ENCODE assay signal across 7 mouse cellular contexts in genomic region chr8:87746072-87746471, GRCm38 (mm10).
A peak's percentile ranks its signal among the peaks of the same experiment; 100 is the strongest.
DNase-seq lines count a peak whose midpoint lies in the region; ATAC-seq and TF ChIP-seq lines count a peak whose summit lies in the region.

No protein-coding gene starts in this region.

- peaks cover 31% of the 10 kb centered on the region for H3K4me1 ChIP-seq in embryonic facial prominence, embryonic 12.5 days
- H3K4me1 ChIP-seq in limb, embryonic 12.5 days (replicated peaks): peaks cover 76% of the 10 kb centered on the region
- H3K4me1 ChIP-seq in stomach, postnatal 0 days (replicated peaks; ENCODE audit: control insufficient read depth, insufficient read depth): peaks cover 5% of the 10 kb centered on the region; the same call in 1 of the 2 replicates

- H3K27me3 ChIP-seq in embryonic facial prominence, embryonic 12.5 days: no peaks in the 10 kb centered on the region
- H3K27me3 ChIP-seq in limb, embryonic 12.5 days: no peaks in the 10 kb centered on the region
- no peaks in the 10 kb centered on the region for H3K27me3 ChIP-seq in stomach, postnatal 0 days (ENCODE audit: control insufficient read depth, insufficient read depth, low read length)

- peak overlapping the region; percentile 24; the same call in 1 of the 2 replicates for H3K9ac ChIP-seq in embryonic facial prominence, embryonic 12.5 days
- no peak overlapping the region for H3K9ac ChIP-seq in limb, embryonic 12.5 days (replicated peaks)
- H3K9ac ChIP-seq in stomach, postnatal 0 days (ENCODE audit: low read length): peak overlapping the region; percentile 8; the same call in 1 of the 2 replicates

- H3K36me3 ChIP-seq in embryonic facial prominence, embryonic 12.5 days: no peaks in the 10 kb centered on the region
- no peaks in the 10 kb centered on the region for H3K36me3 ChIP-seq in limb, embryonic 12.5 days
- H3K36me3 ChIP-seq in stomach, postnatal 0 days (ENCODE audit: control insufficient read depth, insufficient read depth, low read length): no peaks in the 10 kb centered on the region

- H3K4me2 ChIP-seq in embryonic facial prominence, embryonic 12.5 days (replicated peaks): no peak overlapping the region
- H3K4me2 ChIP-seq in limb, embryonic 12.5 days: peak overlapping the region; percentile 13
- H3K4me2 ChIP-seq in stomach, postnatal 0 days (replicated peaks; ENCODE audit: low read depth): peak overlapping the region; percentile 17; the same call in 1 of the 2 replicates

- ATAC-seq in embryonic facial prominence, embryonic 12.5 days (ENCODE audit: insufficient number of reproducible peaks, insufficient read depth, low FRiP score, low TSS enrichment): no peak
- ATAC-seq in limb, embryonic 12.5 days (ENCODE audit: insufficient number of reproducible peaks, insufficient read depth, low FRiP score, low TSS enrichment, low read depth): peak; percentile 22; the same call in 1 of the 2 replicates
- ATAC-seq in stomach, postnatal 0 days (ENCODE audit: low FRiP score, low TSS enrichment): no peak

- intact Hi-C loops in heart, postnatal 36 days (cut with DNase I): loop anchor here (5.0 kb wide), 2 partner anchors 84 to 149 kb away; no protein-coding TSS in a partner anchor

- DNase-seq in cerebellum, adult 8-10 months: peak; percentile 30
- DNase-seq in heart, postnatal 36 days: peak; percentile 48 to 60
- no peak for DNase-seq in stomach, postnatal 0 days (ENCODE audit: low spot score)
- DNase-seq in spleen, adult 12 weeks (ENCODE audit: low spot score): no peak
- DNase-seq in liver: no peak

- 42% methylated on average over 14 of the region's 14 CpGs for WGBS in embryonic facial prominence, embryonic 12.5 days
- WGBS in limb, embryonic 12.5 days: 15% methylated on average over 14 of the region's 14 CpGs
- WGBS in stomach, postnatal 0 days: 42% methylated on average over 14 of the region's 14 CpGs

- no peak overlapping the region for H3K4me3 ChIP-seq in embryonic facial prominence, embryonic 12.5 days
- H3K4me3 ChIP-seq in limb, embryonic 12.5 days (replicated peaks): no peak overlapping the region
- H3K4me3 ChIP-seq in stomach, postnatal 0 days (ENCODE audit: low read depth, low read length): no peak overlapping the region

- H3K27ac ChIP-seq in embryonic facial prominence, embryonic 12.5 days: no peak overlapping the region
- peak overlapping the region; percentile 82 for H3K27ac ChIP-seq in limb, embryonic 12.5 days
- no peak overlapping the region for H3K27ac ChIP-seq in stomach, postnatal 0 days (replicated peaks)

- H3K9me3 ChIP-seq in embryonic facial prominence, embryonic 12.5 days: no peaks in the 10 kb centered on the region
- no peaks in the 10 kb centered on the region for H3K9me3 ChIP-seq in limb, embryonic 12.5 days
- H3K9me3 ChIP-seq in stomach, postnatal 0 days (ENCODE audit: control insufficient read depth, low read length): no peaks in the 10 kb centered on the region

- TF ChIP-seq EP300 in stomach, postnatal 0 days (optimal IDR thresholded peaks at IDR 0.05): no peak

- TF ChIP-seq CTCF in stomach, postnatal 0 days (IDR thresholded peaks at IDR 0.05; ENCODE audit: low read depth): no peak

Comparison
In these comparisons a context has a peak if more than half of its experiments do, and no peak if none do; other contexts are left out.
1. DNase-seq: peak in cerebellum, adult 8-10 months (single experiment) and heart, postnatal 36 days (2 of 2); none in stomach, postnatal 0 days (single experiment), spleen, adult 12 weeks (single experiment) and liver (single experiment).